Mouse (Mus musculus) testis, adult 2 months (tissue): ENCODE data around the gene Rnf44.

Experiments
- CTCF ChIP-seq: fragments of 200-500 bp; IDR thresholded peaks from 2 replicates; pipeline ENCODE4 v1.5.1; 2012; ENCODE audit warnings: low read depth, mild to moderate bottlenecking, inconsistent platforms, low read length, moderate library complexity; ENCODE audit not compliant: control insufficient read depth, insufficient read depth, insufficient replicate concordance
- POLR2A ChIP-seq: fragments of 200-500 bp; IDR thresholded peaks from 2 replicates; pipeline ENCODE4 v1.6.1; 2012; ENCODE audit warnings: low read depth, mild to moderate bottlenecking, inconsistent platforms, low read length, moderate library complexity; ENCODE audit not compliant: control insufficient read depth

DNA sequence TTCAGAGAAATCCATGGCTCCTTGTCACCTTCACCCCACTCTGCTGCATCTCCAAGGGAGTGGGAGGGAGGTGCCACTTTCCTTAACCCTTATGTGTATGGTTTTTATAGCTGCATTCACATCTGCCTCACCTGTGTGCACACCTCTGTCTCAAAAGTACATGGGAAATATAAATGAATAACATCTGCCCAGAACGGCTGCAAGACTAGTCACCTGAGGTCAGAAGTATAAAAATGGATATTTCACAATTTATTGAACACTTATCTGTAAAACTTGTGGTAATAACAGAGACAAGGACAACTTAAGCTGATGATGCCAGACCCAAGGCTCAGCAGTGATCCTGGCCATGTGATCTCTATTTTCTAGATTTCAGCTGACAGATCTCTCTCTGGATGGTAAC lies 29.2 kb downstream of the Rnf44 start:
- TF ChIP-seq CTCF = no peak
- no peak for TF ChIP-seq POLR2A
